Mouse (Mus musculus): ENCODE measurements around the gene Stk36. TPM values are rescaled to one million over a fixed set of nuclear protein-coding genes. Genes with fewer than 3 reads are reported as not detected.

Stk36 gene
- total and polyA plus RNA-seq, 2 experiments from 2014 or later, result 0.38 to 0.79 TPM

GRCm38 (mm10) chr1:74584616-74585398 is 16.4 kb upstream of the Stk36 start:
- Histone ChIP-seq H3K4me1 (ENCODE audit: control insufficient read depth, insufficient read depth) (peaks cover 25% of the 10 kb centered on the region), H3K36me3 (replicated peaks; ENCODE audit: control insufficient read depth, insufficient read depth, low read length) (peaks cover 17% of the 10 kb centered on the region; the same call in 1 of the 2 replicates), H3K27ac (ENCODE audit: low read depth) (no peak overlapping the region; the same call in 1 of the 2 replicates), H3K4me2 (ENCODE audit: low read depth, low read length) (no peak overlapping the region), H3K9ac (replicated peaks; ENCODE audit: low read depth, low read length) (no peak overlapping the region), H3K27me3 (ENCODE audit: control insufficient read depth, insufficient read depth, low read length) (no peaks in the 10 kb centered on the region), H3K4me3 (ENCODE audit: low read depth, low read length) (no peak overlapping the region), H3K9me3 (replicated peaks; ENCODE audit: control insufficient read depth, low read length) (no peaks in the 10 kb centered on the region)
- no peak for TF ChIP-seq EP300 (IDR thresholded peaks at IDR 0.05; ENCODE audit: low read depth)
- ATAC-seq (ENCODE audit: insufficient read depth, low read depth), result no peak
- DNase-seq (ENCODE audit: low spot score), result no peak
- WGBS, result 71% methylated on average over 3 of the region's 3 CpGs

- Histone ChIP-seq H3K9me3 (replicated peaks; ENCODE audit: control insufficient read depth, low read length) (no peaks in the 10 kb centered on the region), H3K4me1 (ENCODE audit: control insufficient read depth, insufficient read depth) (peaks cover 25% of the 10 kb centered on the region), H3K4me2 (ENCODE audit: low read depth, low read length) (peak overlapping the region; percentile 78), H3K27ac (ENCODE audit: low read depth) (peak overlapping the region; percentile 71), H3K27me3 (ENCODE audit: control insufficient read depth, insufficient read depth, low read length) (no peaks in the 10 kb centered on the region), H3K4me3 (ENCODE audit: low read depth, low read length) (peak overlapping the region; percentile 79), H3K9ac (replicated peaks; ENCODE audit: low read depth, low read length) (peak overlapping the region; percentile 55), H3K36me3 (replicated peaks; ENCODE audit: control insufficient read depth, insufficient read depth, low read length) (peaks cover 28% of the 10 kb centered on the region)
- DNase-seq (ENCODE audit: low spot score) (no peak), ATAC-seq (ENCODE audit: insufficient read depth, low read depth) (no peak)
- under 1% methylated on average over 24 of the region's 24 CpGs for WGBS
- TF ChIP-seq EP300 (IDR thresholded peaks at IDR 0.05; ENCODE audit: low read depth), result no peak
- no peak for TF ChIP-seq CTCF (IDR thresholded peaks at IDR 0.05; ENCODE audit: low read depth)
Measured at GRCm38 (mm10) chr1:74587233-74587772, 13.9 kb upstream of the Stk36 start.

DNA sequence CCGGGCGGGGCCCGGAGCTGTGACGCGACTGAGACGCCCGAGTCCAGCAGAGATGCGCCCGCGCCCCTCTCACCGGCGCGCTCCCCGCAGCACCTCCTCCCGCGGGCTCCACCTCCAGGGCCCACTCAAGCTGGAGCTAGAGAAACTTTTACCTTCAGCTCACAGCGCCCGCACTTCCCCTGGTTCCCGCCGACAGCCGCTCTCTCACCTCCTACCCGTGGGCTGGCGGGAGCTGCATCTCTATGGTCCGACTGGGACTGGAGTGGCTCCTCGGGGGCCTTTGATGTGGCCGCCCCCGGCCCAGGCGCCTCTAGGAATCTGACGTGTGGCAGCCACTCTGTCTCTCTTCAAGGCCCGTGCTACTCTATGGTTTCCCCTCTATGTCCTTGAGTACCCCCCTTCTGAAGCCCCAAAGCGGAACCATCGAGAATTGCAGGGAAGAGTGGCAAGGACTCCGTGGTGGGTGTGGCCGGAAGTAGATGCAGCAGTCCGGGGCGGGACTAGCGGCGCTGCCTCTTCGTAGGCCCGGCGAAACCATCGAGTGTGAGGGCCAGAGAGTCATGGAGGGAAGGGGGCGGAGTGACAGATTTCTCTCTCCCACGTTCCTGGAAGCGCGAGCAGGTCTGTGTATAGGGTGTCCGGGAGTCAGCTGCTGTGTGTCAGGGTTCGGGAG is 13.3 kb upstream of the Stk36 start, which contains the start of the genes Zfp142 and Bcs1l:
Gene Zfp142 (minus strand): TSS at position 474 of the 673 bp plus-strand sequence.
Gene Bcs1l (plus strand): TSS at position 517 of the 673 bp plus-strand sequence.
- WGBS, result under 1% methylated on average over 39 of the region's 48 CpGs
- ATAC-seq (ENCODE audit: insufficient read depth, low read depth), result peak; percentile 98
- Histone ChIP-seq H3K9ac (replicated peaks; ENCODE audit: low read depth, low read length) (peak within 1 kb of the TSS; percentile 70), H3K4me3 (ENCODE audit: low read depth, low read length) (peak within 1 kb of the TSS; percentile 79), H3K27ac (ENCODE audit: low read depth) (peak within 1 kb of the TSS; percentile 71), H3K9me3 (replicated peaks; ENCODE audit: control insufficient read depth, low read length) (no peaks in the 10 kb centered on the region), H3K4me2 (ENCODE audit: low read depth, low read length) (peak within 1 kb of the TSS; percentile 92), H3K36me3 (replicated peaks; ENCODE audit: control insufficient read depth, insufficient read depth, low read length) (peaks cover 26% of the 10 kb centered on the region), H3K4me1 (ENCODE audit: control insufficient read depth, insufficient read depth) (peaks cover 25% of the 10 kb centered on the region), H3K27me3 (ENCODE audit: control insufficient read depth, insufficient read depth, low read length) (no peaks in the 10 kb centered on the region)
- peak; percentile 93 for TF ChIP-seq EP300 (IDR thresholded peaks at IDR 0.05; ENCODE audit: low read depth)
- TF ChIP-seq CTCF (IDR thresholded peaks at IDR 0.05; ENCODE audit: low read depth), result peak; percentile 9
- peak; percentile 100 for DNase-seq (ENCODE audit: low spot score)

GRCm38 (mm10) chr1:74594434-74594833 is 6.8 kb upstream of the Stk36 start:
- no peak for ATAC-seq (ENCODE audit: insufficient read depth, low read depth)

GRCm38 (mm10) chr1:74600501-74601266 is 561 bp upstream of the Stk36 start:
- Histone ChIP-seq H3K9me3 (replicated peaks; ENCODE audit: control insufficient read depth, low read length) (no peaks in the 10 kb centered on the region), H3K9ac (replicated peaks; ENCODE audit: low read depth, low read length) (peak overlapping the region; percentile 70), H3K4me1 (ENCODE audit: control insufficient read depth, insufficient read depth) (peaks cover 10% of the 10 kb centered on the region; the same call in 1 of the 2 replicates), H3K4me3 (ENCODE audit: low read depth, low read length) (peak overlapping the region; percentile 78), H3K27me3 (ENCODE audit: control insufficient read depth, insufficient read depth, low read length) (no peaks in the 10 kb centered on the region), H3K4me2 (ENCODE audit: low read depth, low read length) (peak overlapping the region; percentile 80), H3K36me3 (replicated peaks; ENCODE audit: control insufficient read depth, insufficient read depth, low read length) (peaks cover 24% of the 10 kb centered on the region), H3K27ac (ENCODE audit: low read depth) (peak overlapping the region; percentile 69)
- TF ChIP-seq CTCF (IDR thresholded peaks at IDR 0.05; ENCODE audit: low read depth) (no peak), EP300 (IDR thresholded peaks at IDR 0.05; ENCODE audit: low read depth) (no peak)
- ATAC-seq (ENCODE audit: insufficient read depth, low read depth) (peak; percentile 64), DNase-seq (ENCODE audit: low spot score) (no peak)
- WGBS, result 8% methylated on average over 26 of the region's 26 CpGs

More at GRCm38 (mm10) chr1:74594434-74594833, 6.8 kb upstream of the Stk36 start:
- H3K9me3 ChIP-seq (replicated peaks; ENCODE audit: control insufficient read depth, low read length), result no peaks in the 10 kb centered on the region
- no peak overlapping the region for H3K9ac ChIP-seq (replicated peaks; ENCODE audit: low read depth, low read length)
- H3K36me3 ChIP-seq (replicated peaks; ENCODE audit: control insufficient read depth, insufficient read depth, low read length), result peaks cover 71% of the 10 kb centered on the region
- H3K4me2 ChIP-seq (ENCODE audit: low read depth, low read length), result no peak overlapping the region
- no peak overlapping the region for H3K4me3 ChIP-seq (ENCODE audit: low read depth, low read length)
- no peak for TF ChIP-seq CTCF (IDR thresholded peaks at IDR 0.05; ENCODE audit: low read depth)
- TF ChIP-seq EP300 (IDR thresholded peaks at IDR 0.05; ENCODE audit: low read depth), result no peak
- H3K27ac ChIP-seq (ENCODE audit: low read depth), result no peak overlapping the region
- H3K27me3 ChIP-seq (ENCODE audit: control insufficient read depth, insufficient read depth, low read length), result no peaks in the 10 kb centered on the region
- no peak for DNase-seq (ENCODE audit: low spot score)
- 72% methylated on average over 8 of the region's 8 CpGs for WGBS
- H3K4me1 ChIP-seq (ENCODE audit: control insufficient read depth, insufficient read depth), result no peaks in the 10 kb centered on the region

All from heart, postnatal 0 days (tissue).